Mouse (Mus musculus): ENCODE data around the gene Nedd4. TPM values are rescaled to one million over a fixed set of nuclear protein-coding genes. Genes with fewer than 3 reads are reported as not detected.

Gene Nedd4
- polyA plus RNA-seq, 1 experiment from 2014 or later, result 660 TPM

- Histone ChIP-seq H3K36me3 (replicated peaks) (no peaks in the 10 kb centered on the region), H3K27me3 (replicated peaks; ENCODE audit: low read depth, poor library complexity, severe bottlenecking) (no peaks in the 10 kb centered on the region), H3K27ac (replicated peaks) (peak overlapping the region; percentile 79), H3K4me3 (peak overlapping the region; percentile 38), H3K4me1 (peaks cover 37% of the 10 kb centered on the region), H3K9me3 (no peaks in the 10 kb centered on the region)
- DNase-seq (ENCODE audit: low spot score), result peak; percentile 40
- WGBS, result 19% methylated on average over 10 of the region's 10 CpGs
Measured at GRCm38 (mm10) chr9:72791213-72791582, 129.1 kb downstream of the Nedd4 start.

GRCm38 (mm10) chr9:72791681-72792080 lies 129.5 kb downstream of the Nedd4 start:
- peak; percentile 60 for DNase-seq (ENCODE audit: low spot score)
- no peaks in the 10 kb centered on the region for H3K36me3 ChIP-seq (replicated peaks)
- H3K27me3 ChIP-seq (replicated peaks; ENCODE audit: low read depth, poor library complexity, severe bottlenecking), result no peaks in the 10 kb centered on the region
- peak overlapping the region; percentile 28 for H3K4me3 ChIP-seq
- no peaks in the 10 kb centered on the region for H3K9me3 ChIP-seq
- WGBS, result 5% methylated on average over 6 of the region's 6 CpGs
- H3K27ac ChIP-seq (replicated peaks), result peak overlapping the region; percentile 79
- H3K4me1 ChIP-seq, result peaks cover 39% of the 10 kb centered on the region

GRCm38 (mm10) chr9:72795243-72795642 lies 133.1 kb downstream of the Nedd4 start:
- Histone ChIP-seq H3K4me1 (peaks cover 28% of the 10 kb centered on the region), H3K36me3 (replicated peaks) (no peaks in the 10 kb centered on the region), H3K9me3 (no peaks in the 10 kb centered on the region), H3K27me3 (replicated peaks; ENCODE audit: low read depth, poor library complexity, severe bottlenecking) (no peaks in the 10 kb centered on the region), H3K4me3 (no peak overlapping the region), H3K27ac (replicated peaks) (no peak overlapping the region)
- no peak for DNase-seq (ENCODE audit: low spot score)
- 86% methylated on average over 3 of the region's 3 CpGs for WGBS

GRCm38 (mm10) chr9:72797136-72797621 lies 135.0 kb downstream of the Nedd4 start:
- Histone ChIP-seq H3K27ac (replicated peaks) (no peak overlapping the region), H3K4me1 (peaks cover 12% of the 10 kb centered on the region), H3K4me3 (no peak overlapping the region), H3K27me3 (replicated peaks; ENCODE audit: low read depth, poor library complexity, severe bottlenecking) (no peaks in the 10 kb centered on the region), H3K36me3 (replicated peaks) (no peaks in the 10 kb centered on the region), H3K9me3 (no peaks in the 10 kb centered on the region)
- 60% methylated on average over 9 of the region's 9 CpGs for WGBS
- DNase-seq (ENCODE audit: low spot score), result no peak

Other genes with a start within 250 kb of the Nedd4 start
- 59.8 and 62.4 TPM in 2 replicates for gene Mns1, start 224.3 kb upstream of the Nedd4 start, polyA plus RNA-seq (2016; fragmentation: Nextera tagmentation; extraction: Ambion mirVana)
- 53.6 and 56.9 TPM in 2 replicates for gene Tex9, start 170.1 kb upstream of the Nedd4 start, polyA plus RNA-seq (2016; fragmentation: Nextera tagmentation; extraction: Ambion mirVana)
- gene Rfx7, start 130.1 kb upstream of the Nedd4 start, polyA plus RNA-seq (2016; fragmentation: Nextera tagmentation; extraction: Ambion mirVana), result 14.3 and 16.7 TPM in 2 replicates
- 9.5 and 15.1 TPM in 2 replicates for gene Prtg, start 144.5 kb downstream of the Nedd4 start, polyA plus RNA-seq (2016; fragmentation: Nextera tagmentation; extraction: Ambion mirVana)

Data from embryonic facial prominence, embryonic 10.5 days (tissue).